Mouse (Mus musculus) embryonic facial prominence, embryonic 12.5 days (tissue): ENCODE measurements at regions not wholly inside any gene's neighbourhood (a gene's known extent, or its start where the extent isn't known, plus 50 kb on each side); places are given as distances from the start of the nearest gene placed in this dataset.

ENCODE experiments used
- ATAC-seq: fragments of 200-750 bp; cut with Nextera tagmentation; 2 replicates; pipeline ENCODE4 v1.8.0; 2017; ENCODE audit not compliant: insufficient number of reproducible peaks, insufficient read depth, low FRiP score, low TSS enrichment
- H3K27ac ChIP-seq: fragments of 300-500 bp; sonication (generic); 2 replicates; pipeline ENCODE4 v1.5.1; 2016; ENCODE audit warnings: mild to moderate bottlenecking
- H3K27me3 ChIP-seq: fragments of 300-500 bp; sonication (generic); 2 replicates; pipeline ENCODE4 v1.6.1; 2016; ENCODE audit warnings: mild to moderate bottlenecking, moderate library complexity
- H3K36me3 ChIP-seq: fragments of 300-500 bp; sonication (generic); 2 replicates; pipeline ENCODE4 v1.6.1; 2016; ENCODE audit warnings: mild to moderate bottlenecking
- H3K4me1 ChIP-seq: fragments of 300-500 bp; sonication (generic); 2 replicates; pipeline ENCODE4 v1.6.1; 2016
- H3K4me2 ChIP-seq: fragments of 300-500 bp; sonication (generic); replicated peaks from 2 replicates; pipeline ENCODE4 v1.6.1; 2016; ENCODE audit warnings: mild to moderate bottlenecking, moderate library complexity
- H3K4me3 ChIP-seq: fragments of 300-500 bp; sonication (generic); 2 replicates; pipeline ENCODE4 v1.5.1; 2016; ENCODE audit warnings: mild to moderate bottlenecking
- H3K9ac ChIP-seq: fragments of 300-500 bp; sonication (generic); 2 replicates; pipeline ENCODE4 v1.6.1; 2016; ENCODE audit warnings: mild to moderate bottlenecking, moderate library complexity
- H3K9me3 ChIP-seq: fragments of 300-500 bp; sonication (generic); 2 replicates; pipeline ENCODE4 v1.6.1; 2016; ENCODE audit warnings: mild to moderate bottlenecking, moderate library complexity
- WGBS: fragments of 180-500 bp; shearing (Covaris S2); methylation state at CpG from one replicate; pipeline ENCODE4 v1.1.7; 2016; 5-methylcytosine and 5-hydroxymethylcytosine counted together

GRCm38 (mm10) chr10:66927651-66928050 is 168.3 kb upstream of the Jmjd1c start:
- Histone ChIP-seq H3K27me3 (no peaks in the 10 kb centered on the region), H3K9me3 (no peaks in the 10 kb centered on the region), H3K27ac (no peak overlapping the region), H3K4me1 (no peaks in the 10 kb centered on the region), H3K4me2 (no peak overlapping the region), H3K36me3 (no peaks in the 10 kb centered on the region), H3K9ac (no peak overlapping the region), H3K4me3 (no peak overlapping the region)
- WGBS = 78% methylated on average over 2 of the region's 2 CpGs
- ATAC-seq = no peak

DNA sequence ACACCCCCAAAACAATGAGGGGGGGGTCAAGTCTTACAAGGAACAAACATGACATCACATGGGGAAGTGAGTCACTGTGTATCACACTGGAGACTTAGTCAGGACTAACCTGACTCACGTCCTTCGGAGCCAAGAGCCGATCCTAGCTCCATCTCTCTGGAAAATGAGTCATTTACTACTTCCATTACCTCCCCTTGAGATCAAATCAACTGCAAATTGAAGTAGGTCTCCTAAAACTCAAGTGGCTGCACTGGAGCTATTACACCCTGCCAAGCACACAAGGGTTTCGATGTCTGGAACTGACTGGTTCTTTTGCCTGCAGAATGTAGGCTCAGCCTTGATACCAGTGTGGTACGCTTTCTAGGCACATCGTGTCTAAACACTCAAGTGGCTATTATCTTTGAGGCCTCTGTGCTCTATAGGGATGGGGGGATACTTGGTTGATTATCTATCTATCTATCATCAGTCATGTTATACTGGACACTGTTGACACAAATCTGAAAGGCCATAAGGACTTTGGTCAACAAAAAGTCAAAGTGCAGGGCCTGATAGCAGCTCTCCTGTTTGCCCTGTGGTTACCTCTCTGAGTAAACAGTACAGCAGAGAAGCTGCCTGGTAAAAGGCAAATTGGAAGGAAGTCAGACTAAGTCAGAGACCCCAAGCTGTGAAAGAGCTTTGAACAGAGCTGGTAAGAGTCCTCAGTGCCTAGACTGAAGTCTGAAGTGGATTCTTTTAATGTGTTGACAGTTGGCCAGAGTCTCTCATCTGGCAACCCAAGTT is 167.5 kb upstream of the Jmjd1c start:
- H3K27ac ChIP-seq = no peak overlapping the region
- no peak overlapping the region for H3K9ac ChIP-seq
- H3K4me2 ChIP-seq = no peak overlapping the region
- ATAC-seq = no peak
- H3K4me3 ChIP-seq = no peak overlapping the region
- H3K27me3 ChIP-seq = no peaks in the 10 kb centered on the region
- no peaks in the 10 kb centered on the region for H3K9me3 ChIP-seq
- no peaks in the 10 kb centered on the region for H3K4me1 ChIP-seq
- 80% methylated on average over 6 of the region's 6 CpGs for WGBS
- no peaks in the 10 kb centered on the region for H3K36me3 ChIP-seq

DNA sequence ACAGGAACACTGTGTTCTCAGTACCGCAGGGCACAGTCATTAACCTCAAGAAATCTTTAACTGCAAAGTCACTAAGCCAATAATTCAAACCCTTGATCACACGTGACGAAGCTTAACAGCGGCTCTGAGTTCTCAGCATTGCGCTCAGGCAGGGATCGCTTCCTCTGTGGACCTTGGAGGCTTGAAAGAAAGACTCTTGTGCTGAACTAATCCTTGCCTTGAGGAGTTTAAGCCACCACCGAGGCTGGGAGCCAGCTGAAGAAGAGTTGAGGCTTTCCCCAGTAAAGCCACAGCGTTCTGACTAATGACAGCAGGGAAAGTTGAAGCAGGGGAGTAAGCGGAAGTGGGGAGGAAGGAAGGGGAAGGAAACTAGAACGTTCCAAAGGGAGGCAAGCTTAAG is 165.4 kb upstream of the Jmjd1c start:
- Histone ChIP-seq H3K27ac (no peak overlapping the region), H3K4me2 (no peak overlapping the region), H3K9me3 (no peaks in the 10 kb centered on the region), H3K36me3 (no peaks in the 10 kb centered on the region), H3K9ac (no peak overlapping the region), H3K27me3 (no peaks in the 10 kb centered on the region), H3K4me3 (no peak overlapping the region), H3K4me1 (no peaks in the 10 kb centered on the region)
- no peak for ATAC-seq
- 69% methylated on average over 10 of the region's 10 CpGs for WGBS

GRCm38 (mm10) chr10:66931505-66931904 is 164.4 kb upstream of the Jmjd1c start:
- Histone ChIP-seq H3K36me3 (no peaks in the 10 kb centered on the region), H3K9me3 (no peaks in the 10 kb centered on the region), H3K27me3 (no peaks in the 10 kb centered on the region), H3K4me2 (no peak overlapping the region), H3K27ac (no peak overlapping the region), H3K4me3 (no peak overlapping the region), H3K9ac (no peak overlapping the region), H3K4me1 (no peaks in the 10 kb centered on the region)
- no peak for ATAC-seq
- 69% methylated on average over 7 of the region's 7 CpGs for WGBS

- H3K27me3 ChIP-seq = no peaks in the 10 kb centered on the region
- no peaks in the 10 kb centered on the region for H3K9me3 ChIP-seq
- no peaks in the 10 kb centered on the region for H3K4me1 ChIP-seq
- no peak for ATAC-seq
- H3K4me2 ChIP-seq = no peak overlapping the region
- H3K9ac ChIP-seq = no peak overlapping the region
- no peaks in the 10 kb centered on the region for H3K36me3 ChIP-seq
- H3K27ac ChIP-seq = no peak overlapping the region
- no peak overlapping the region for H3K4me3 ChIP-seq
- WGBS = 85% methylated on average over 6 of the region's 6 CpGs
These were observed 163.4 kb upstream of the Jmjd1c start for GRCm38 (mm10) chr10:66932544-66932943.

DNA sequence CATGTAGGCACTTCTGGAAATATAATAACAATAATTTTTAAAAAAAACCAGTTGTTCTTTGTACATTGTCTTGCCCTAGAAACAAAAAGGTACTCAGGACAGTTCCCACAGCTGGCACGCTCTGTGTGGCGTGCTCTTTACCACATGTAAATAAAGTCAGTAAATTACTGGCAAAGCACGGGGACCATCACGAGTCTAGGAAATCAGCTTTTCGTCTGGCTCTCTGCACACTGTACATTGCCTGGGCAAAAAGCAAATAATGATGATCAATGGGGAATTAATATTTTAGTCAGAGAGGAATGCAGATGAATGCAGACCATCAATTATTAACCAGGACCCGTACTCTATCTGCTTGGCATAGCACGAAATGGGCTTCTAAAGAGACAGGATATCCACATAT is 162.2 kb upstream of the Jmjd1c start:
- WGBS = 90% methylated on average over 7 of the region's 7 CpGs
- Histone ChIP-seq H3K36me3 (no peaks in the 10 kb centered on the region), H3K4me3 (no peak overlapping the region), H3K4me2 (no peak overlapping the region), H3K9ac (no peak overlapping the region), H3K4me1 (no peaks in the 10 kb centered on the region), H3K9me3 (no peaks in the 10 kb centered on the region), H3K27ac (no peak overlapping the region), H3K27me3 (no peaks in the 10 kb centered on the region)
- ATAC-seq = no peak

- Histone ChIP-seq H3K4me2 (no peak overlapping the region), H3K27ac (no peak overlapping the region), H3K36me3 (no peaks in the 10 kb centered on the region), H3K27me3 (no peaks in the 10 kb centered on the region), H3K9ac (no peak overlapping the region), H3K4me1 (no peaks in the 10 kb centered on the region), H3K4me3 (no peak overlapping the region), H3K9me3 (no peaks in the 10 kb centered on the region)
- 0 out of 2 replicates have a peak, but pooled peaks have one; percentile 10 for ATAC-seq
- 44% methylated on average over 6 of the region's 6 CpGs for WGBS
These were observed 160.2 kb upstream of the Jmjd1c start for GRCm38 (mm10) chr10:66935731-66936130.

- no peak for ATAC-seq
These were observed 158.8 kb upstream of the Jmjd1c start for GRCm38 (mm10) chr10:66937116-66937515.

GRCm38 (mm10) chr10:66940368-66940767 is 155.6 kb upstream of the Jmjd1c start:
- Histone ChIP-seq H3K9me3 (no peaks in the 10 kb centered on the region), H3K9ac (no peak overlapping the region), H3K4me1 (0 out of 2 replicates have a peak, but pooled peaks cover 4% of the 10 kb centered on the region), H3K27ac (no peak overlapping the region), H3K27me3 (no peaks in the 10 kb centered on the region), H3K4me3 (no peak overlapping the region), H3K4me2 (no peak overlapping the region), H3K36me3 (no peaks in the 10 kb centered on the region)
- no peak for ATAC-seq
- WGBS = 90% methylated on average over 6 of the region's 6 CpGs

More at GRCm38 (mm10) chr10:66937116-66937515, 158.8 kb upstream of the Jmjd1c start:
- H3K27ac ChIP-seq = no peak overlapping the region
- no peak overlapping the region for H3K4me2 ChIP-seq
- H3K4me1 ChIP-seq = no peaks in the 10 kb centered on the region
- H3K9ac ChIP-seq = no peak overlapping the region
- H3K27me3 ChIP-seq = no peaks in the 10 kb centered on the region
- no peaks in the 10 kb centered on the region for H3K36me3 ChIP-seq
- no peak overlapping the region for H3K4me3 ChIP-seq
- 85% methylated on average over 13 of the region's 13 CpGs for WGBS
- no peaks in the 10 kb centered on the region for H3K9me3 ChIP-seq

- no peak for ATAC-seq
- Histone ChIP-seq H3K9me3 (no peaks in the 10 kb centered on the region), H3K4me1 (0 out of 2 replicates have a peak, but pooled peaks cover 4% of the 10 kb centered on the region), H3K36me3 (no peaks in the 10 kb centered on the region), H3K4me3 (no peak overlapping the region), H3K9ac (no peak overlapping the region), H3K27ac (no peak overlapping the region), H3K27me3 (no peaks in the 10 kb centered on the region), H3K4me2 (no peak overlapping the region)
- WGBS = 82% methylated on average over 5 of the region's 5 CpGs
These were observed 155.0 kb upstream of the Jmjd1c start for GRCm38 (mm10) chr10:66940922-66941321.

DNA sequence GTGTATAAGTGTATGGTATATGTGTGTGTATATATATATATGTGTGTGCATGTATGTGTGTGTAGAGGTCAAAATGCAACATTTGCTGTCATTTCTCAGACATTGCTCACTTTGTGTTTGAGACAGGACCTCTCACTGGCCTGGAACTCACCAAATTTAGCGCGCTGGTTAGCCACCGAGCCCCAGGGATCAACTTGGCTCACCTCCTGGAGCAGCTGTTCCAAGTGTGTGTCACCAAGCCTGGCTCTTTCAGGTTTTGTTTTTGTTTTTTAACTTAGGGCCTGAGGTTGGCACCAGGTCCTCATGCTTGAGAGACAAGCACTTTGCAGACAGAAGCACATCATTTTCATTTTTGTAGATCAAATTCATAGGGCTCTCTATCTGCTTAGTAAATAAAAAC is 154.0 kb upstream of the Jmjd1c start:
- H3K9me3 ChIP-seq = no peaks in the 10 kb centered on the region
- WGBS = 83% methylated on average over 3 of the region's 3 CpGs
- ATAC-seq = no peak
- no peak overlapping the region for H3K27ac ChIP-seq
- no peaks in the 10 kb centered on the region for H3K36me3 ChIP-seq
- no peaks in the 10 kb centered on the region for H3K27me3 ChIP-seq
- no peak overlapping the region for H3K4me3 ChIP-seq
- H3K9ac ChIP-seq = no peak overlapping the region
- H3K4me2 ChIP-seq = no peak overlapping the region
- H3K4me1 ChIP-seq = 0 out of 2 replicates have a peak, but pooled peaks cover 4% of the 10 kb centered on the region

DNA sequence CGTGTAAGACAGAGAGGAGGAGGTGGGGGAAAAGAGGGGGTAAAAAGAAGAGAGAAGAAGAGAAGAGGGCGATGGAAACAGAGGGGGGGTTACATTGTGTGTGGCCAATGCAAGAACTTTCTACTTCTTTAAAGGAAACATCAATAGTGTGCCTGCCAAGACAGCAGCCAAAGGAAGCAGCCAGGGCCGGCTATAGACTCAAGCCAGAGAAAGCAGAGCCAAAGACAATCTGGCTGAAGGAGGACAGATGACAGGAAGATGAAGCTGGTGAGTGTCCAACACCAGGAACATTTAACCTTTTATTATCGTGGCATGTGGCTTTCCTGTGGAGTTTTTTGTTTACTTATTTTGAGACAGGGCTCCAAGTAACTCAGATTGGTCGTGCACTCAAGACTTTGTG is 152.1 kb upstream of the Jmjd1c start:
- Histone ChIP-seq H3K27me3 (no peaks in the 10 kb centered on the region), H3K4me3 (no peak overlapping the region), H3K9me3 (no peaks in the 10 kb centered on the region), H3K9ac (no peak overlapping the region), H3K4me1 (0 out of 2 replicates have a peak, but pooled peaks cover 4% of the 10 kb centered on the region), H3K27ac (no peak overlapping the region), H3K36me3 (no peaks in the 10 kb centered on the region), H3K4me2 (no peak overlapping the region)
- WGBS = 59% methylated on average over 5 of the region's 5 CpGs
- ATAC-seq = no peak
